Mouse (Mus musculus) layer of hippocampus, adult 2 months (tissue): Measurements from ENCODE around the gene Gtf2i. TPM values are rescaled to one million over a fixed set of nuclear protein-coding genes. Genes with fewer than 3 reads are reported as not detected.
A peak's percentile ranks its signal among the peaks of the same experiment; 100 is the strongest.

Experiments
- DNase-seq, 2 experiments: peaks; one replicate each; pipeline ENCODE4 v3.0.0; 2022; ENCODE audit warnings: low spot score in 2 of 2
- H3K27ac ChIP-seq: fragments of 200-600 bp; 2 replicates; pipeline ENCODE4 v1.8.1; 2022
- H3K4me3 ChIP-seq: fragments of 200-600 bp; 2 replicates; pipeline ENCODE4 v1.8.1; 2022; ENCODE audit warnings: mild to moderate bottlenecking
- CTCF ChIP-seq: fragments of 200-600 bp; conservative IDR thresholded peaks from 2 replicates; pipeline ENCODE4 v1.8.1; 2022; ENCODE audit warnings: antibody characterized with exemption, mild to moderate bottlenecking, moderate library complexity
- microRNA-seq, 2 experiments: library from miRNA; unstranded; fragments of <30 nt; microRNA quantifications; one replicate each; pipeline ENCODE4 v1.2.0; 2021
- total RNA-seq, 2 experiments: library from RNA; stranded (reverse); gene quantifications; 2 replicates each; pipeline ENCODE4 v1.2.3; 2021

Gtf2i gene
- total RNA-seq, 2 experiments from 2014 or later = 222 to 227 TPM

DNA sequence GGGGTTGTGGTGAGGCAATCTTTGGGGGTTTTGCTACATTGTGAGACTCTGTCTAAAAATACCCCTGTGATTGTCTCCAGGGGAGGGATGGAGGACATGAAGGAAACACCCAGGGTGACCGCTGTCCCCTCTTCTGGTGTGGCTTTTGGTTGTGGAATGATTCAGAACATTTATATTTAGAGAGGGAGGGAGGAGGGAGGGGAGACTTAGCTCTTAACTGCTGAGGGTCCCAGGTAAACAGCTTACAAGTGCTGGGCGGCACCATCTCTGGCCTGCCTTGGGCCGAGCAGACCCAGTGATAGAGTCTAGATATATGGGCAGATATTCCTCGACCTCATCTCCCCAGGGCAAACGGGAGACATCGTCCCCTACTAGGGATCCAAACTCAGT lies 86.3 kb downstream of the Gtf2i start:
- DNase-seq = no peak
- Histone ChIP-seq H3K4me3 (no peak overlapping the region), H3K27ac (no peak overlapping the region)
- TF ChIP-seq CTCF = no peak

DNA sequence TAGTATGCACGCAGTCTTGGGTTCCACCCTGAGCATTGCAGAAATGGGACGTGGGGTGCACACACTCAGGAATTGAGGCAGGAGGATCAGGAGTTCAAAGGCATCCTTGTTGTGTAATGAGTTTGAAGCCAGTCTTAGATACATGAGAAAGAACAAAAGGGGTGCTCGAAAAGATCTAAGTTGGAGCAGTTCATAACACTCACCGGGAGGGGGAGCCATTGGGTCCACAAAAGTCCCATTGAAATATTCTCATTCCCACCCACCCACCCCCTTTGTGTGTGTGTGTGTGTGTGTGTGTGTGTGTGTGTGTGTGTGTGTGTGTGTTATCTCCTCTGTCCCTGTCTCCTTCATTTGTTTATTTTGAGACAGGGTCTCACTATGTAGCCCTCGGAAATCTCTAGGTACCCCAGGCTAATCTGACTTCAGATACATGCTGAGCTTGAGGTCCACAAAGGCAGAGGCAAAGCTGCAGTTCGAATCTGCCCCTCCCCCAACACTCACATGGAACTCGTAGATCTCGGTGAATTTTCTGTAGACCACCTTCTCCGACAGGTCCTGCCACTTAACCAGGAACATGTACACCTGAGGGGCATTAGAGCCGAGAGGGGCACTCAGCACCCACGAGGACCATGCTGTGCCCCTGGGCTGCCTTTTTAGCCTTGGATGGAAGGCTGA lies 86.8 kb downstream of the Gtf2i start:
- peak; percentile 73 for TF ChIP-seq CTCF
- Histone ChIP-seq H3K4me3 (no peak overlapping the region), H3K27ac (no peak overlapping the region)
- DNase-seq = peak in 1 of 2 experiments; percentile 52

DNA sequence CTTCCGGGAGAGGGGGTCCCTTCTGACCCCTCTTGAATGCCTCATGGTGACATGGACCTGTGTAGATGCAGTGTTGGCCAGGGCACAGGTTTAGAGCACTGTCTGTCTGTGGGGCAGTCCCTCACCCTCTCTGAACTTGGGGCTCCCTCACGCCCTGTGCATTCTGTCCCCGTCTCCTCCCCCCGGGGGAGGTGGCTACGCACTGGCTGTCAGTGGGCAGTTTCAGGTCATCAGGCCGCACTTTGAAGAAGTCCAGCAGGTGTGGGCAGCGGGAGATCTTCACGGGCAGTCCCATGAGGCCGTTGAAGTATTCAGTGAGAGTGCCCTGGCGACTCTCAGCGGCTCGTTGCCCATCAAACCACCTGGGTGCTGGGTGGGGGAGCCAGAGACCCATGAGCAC lies 87.6 kb downstream of the Gtf2i start:
- no peak for DNase-seq
- H3K27ac ChIP-seq = no peak overlapping the region
- no peak overlapping the region for H3K4me3 ChIP-seq
- TF ChIP-seq CTCF = no peak

- no peak overlapping the region for H3K27ac ChIP-seq
- no peak for DNase-seq
- no peak overlapping the region for H3K4me3 ChIP-seq
- TF ChIP-seq CTCF = no peak
Measured at GRCm38 (mm10) chr5:134225110-134225901, 89.3 kb downstream of the Gtf2i start.

DNA sequence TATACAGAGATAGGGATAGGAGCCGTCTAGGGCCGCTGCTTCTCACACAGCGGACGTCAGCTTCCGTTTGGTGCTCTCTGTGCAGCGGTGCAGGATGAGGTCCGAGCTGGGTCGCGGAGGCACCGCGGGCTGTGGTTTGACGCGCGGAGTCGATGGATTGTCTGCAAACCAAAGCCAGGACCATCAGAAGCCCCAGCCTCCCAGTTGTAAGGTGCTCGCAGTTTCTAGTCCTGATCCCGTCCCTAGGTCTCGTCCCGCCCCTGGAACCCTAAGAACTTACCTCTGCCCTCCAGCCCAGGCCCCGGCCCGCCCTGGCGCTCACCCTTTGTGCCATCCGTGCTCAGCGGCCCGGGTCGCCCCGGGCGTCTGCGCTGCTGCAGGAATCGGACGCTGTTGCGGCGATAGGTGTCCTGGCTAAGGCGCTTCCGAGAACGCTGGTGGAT lies 92.8 kb downstream of the Gtf2i start:
- Histone ChIP-seq H3K27ac (no peak overlapping the region), H3K4me3 (no peak overlapping the region)
- DNase-seq = no peak
- TF ChIP-seq CTCF = no peak

DNA sequence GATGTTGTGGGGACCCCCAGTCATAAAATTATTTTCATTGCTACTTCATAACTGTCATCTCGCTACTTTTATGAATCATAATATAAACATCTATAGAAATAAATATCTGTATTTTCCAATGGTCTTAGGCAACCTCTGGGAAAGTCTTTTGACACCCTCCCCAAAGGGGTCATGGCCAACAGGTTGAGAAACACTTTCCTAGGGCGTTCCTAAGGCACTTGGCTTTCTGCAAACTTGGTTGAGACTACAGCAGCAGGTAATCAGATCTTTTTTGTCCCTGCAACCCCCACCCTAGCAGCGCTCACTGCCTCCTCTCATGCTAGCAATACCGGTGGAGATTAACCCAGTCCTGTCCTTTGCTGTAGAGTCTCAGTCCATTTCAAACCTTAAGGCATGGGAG lies 93.3 kb downstream of the Gtf2i start:
- DNase-seq = no peak
- no peak overlapping the region for H3K27ac ChIP-seq
- H3K4me3 ChIP-seq = no peak overlapping the region
- TF ChIP-seq CTCF = no peak

GRCm38 (mm10) chr5:134217900-134218299 lies 96.7 kb downstream of the Gtf2i start:
- TF ChIP-seq CTCF = no peak
- H3K4me3 ChIP-seq = no peak overlapping the region
- no peak for DNase-seq
- no peak overlapping the region for H3K27ac ChIP-seq

- no peak for TF ChIP-seq CTCF
- H3K4me3 ChIP-seq = no peak overlapping the region
- no peak overlapping the region for H3K27ac ChIP-seq
- no peak for DNase-seq
Measured at GRCm38 (mm10) chr5:134214021-134214806, 100.3 kb downstream of the Gtf2i start.

DNA sequence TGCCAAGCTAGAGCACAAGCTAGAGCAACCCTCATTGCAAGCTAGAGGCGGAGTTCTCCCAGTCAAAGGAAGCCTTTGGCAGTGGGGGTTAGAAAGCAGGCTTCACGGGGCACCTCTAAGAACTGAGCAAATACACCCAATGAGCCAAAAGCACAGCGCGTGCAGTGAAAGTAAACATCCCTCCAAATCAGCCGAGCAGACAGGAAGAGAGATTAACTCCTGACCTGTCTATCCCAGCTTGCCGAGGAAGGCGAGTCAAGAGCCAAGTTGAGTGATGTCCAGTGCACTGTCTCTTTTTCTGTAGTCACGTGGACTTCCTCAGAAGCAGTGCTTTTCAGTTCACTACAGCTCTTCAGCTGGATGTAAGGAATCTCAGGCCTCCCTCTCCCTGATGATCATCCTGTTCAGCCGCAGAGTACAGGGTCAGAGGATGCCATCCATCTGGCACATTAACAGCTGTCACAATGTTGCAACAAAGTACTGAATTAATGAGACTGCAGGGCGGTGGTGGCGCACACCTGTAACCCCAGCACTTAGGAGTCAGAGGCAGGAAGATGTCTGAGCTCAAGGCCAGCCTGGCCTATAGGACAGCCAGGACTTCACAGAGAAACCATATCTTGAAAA lies 104.5 kb downstream of the Gtf2i start:
- TF ChIP-seq CTCF = no peak
- no peak overlapping the region for H3K4me3 ChIP-seq
- no peak for DNase-seq
- no peak overlapping the region for H3K27ac ChIP-seq

- Histone ChIP-seq H3K27ac (no peak overlapping the region), H3K4me3 (no peak overlapping the region)
- TF ChIP-seq CTCF = no peak
- no peak for DNase-seq
Measured at GRCm38 (mm10) chr5:134206721-134207120, 107.8 kb downstream of the Gtf2i start.

- Histone ChIP-seq H3K4me3 (no peak overlapping the region), H3K27ac (no peak overlapping the region)
- no peak for TF ChIP-seq CTCF
- no peak for DNase-seq
Measured at GRCm38 (mm10) chr5:134193664-134194063, 120.9 kb downstream of the Gtf2i start.

DNA sequence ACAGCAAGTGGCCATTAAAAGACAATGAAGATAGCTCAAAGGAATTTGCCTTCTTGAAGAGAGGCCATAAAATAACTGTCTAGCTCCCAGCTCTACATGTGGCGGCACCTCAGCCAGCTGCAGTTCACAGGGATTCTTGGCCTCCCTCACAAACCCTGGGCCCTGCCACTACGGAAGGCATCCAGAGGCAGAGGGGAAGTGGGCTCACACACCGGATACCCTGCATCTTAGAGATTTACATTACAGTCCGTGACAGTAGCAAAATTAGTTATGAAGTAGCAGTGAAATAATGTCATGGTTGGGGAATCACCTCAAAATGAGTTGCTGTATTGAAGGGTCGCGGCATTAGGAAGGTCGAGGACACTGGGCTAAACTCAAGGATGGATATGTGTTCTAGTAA lies 126.0 kb downstream of the Gtf2i start:
- no peak for TF ChIP-seq CTCF
- no peak for DNase-seq
- Histone ChIP-seq H3K4me3 (no peak overlapping the region), H3K27ac (no peak overlapping the region)

Small RNAs within 50 kb of the gene (microRNA-seq; reads per million reads assigned to microRNA genes)
- 0 reads per million in 2 experiments for gene Mir3965

Other genes with a start within 250 kb of the Gtf2i start
- gene Castor2, start 215.0 kb downstream of the Gtf2i start, total RNA-seq = 10 to 100 TPM; 67.5 to 69.4 TPM
- 10 to 100 TPM; 15.9 to 16.4 TPM for gene Rcc1l, start 138.0 kb downstream of the Gtf2i start, total RNA-seq
- 10 to 100 TPM; 15.4 to 17.6 TPM for gene Gtf2ird2, start 130.7 kb downstream of the Gtf2i start, total RNA-seq
- 1 to 10 TPM; 7.2 to 9.0 TPM for gene Ncf1, start 85.1 kb downstream of the Gtf2i start, total RNA-seq
- gene Gtf2ird1, start 142.0 kb upstream of the Gtf2i start, total RNA-seq = 10 to 100 TPM; 22.8 to 25.4 TPM
- 10 to 100 TPM; 90.0 to 99.3 TPM for gene Clip2, start 237.7 kb upstream of the Gtf2i start, total RNA-seq
- 1 to 10 TPM; 5.4 to 6.8 TPM for gene Syna, start 245.4 kb upstream of the Gtf2i start, total RNA-seq